Mouse (Mus musculus) hindbrain, embryonic 15.5 days (tissue): ENCODE measurements at regions not wholly inside any gene's neighbourhood (a gene's known extent, or its start where the extent isn't known, plus 50 kb on each side); places are given as distances from the start of the nearest gene placed in this dataset.
"Not testable (repeated sequence)": the region's sequence is repeated elsewhere in the genome, so short reads cannot be mapped to it uniquely, and the experiment has no call there.

Experiments
- ATAC-seq: fragments of 200-750 bp; cut with Nextera tagmentation; 2 replicates; pipeline ENCODE4 v1.8.0; 2017; ENCODE audit warnings: low read depth, moderate number of reproducible peaks, moderate TSS enrichment; ENCODE audit not compliant: low FRiP score
- H3K27ac ChIP-seq: fragments of 300-500 bp; sonication (generic); replicated peaks from 2 replicates; pipeline ENCODE4 v1.5.1; 2015; ENCODE audit warnings: mild to moderate bottlenecking, inconsistent platforms
- H3K27me3 ChIP-seq: fragments of 300-500 bp; sonication (generic); 2 replicates; pipeline ENCODE4 v1.6.1; 2015; ENCODE audit warnings: control low read depth, inconsistent platforms
- H3K36me3 ChIP-seq: fragments of 300-500 bp; sonication (generic); 2 replicates; pipeline ENCODE4 v1.6.1; 2015; ENCODE audit warnings: control low read depth, inconsistent platforms
- H3K4me1 ChIP-seq: fragments of 300-500 bp; sonication (generic); replicated peaks from 2 replicates; pipeline ENCODE4 v1.6.1; 2015; ENCODE audit warnings: control low read depth, inconsistent platforms
- H3K4me2 ChIP-seq: fragments of 300-500 bp; sonication (generic); 2 replicates; pipeline ENCODE4 v1.6.1; 2015; ENCODE audit warnings: moderate library complexity, mild to moderate bottlenecking, inconsistent platforms
- H3K4me3 ChIP-seq: fragments of 300-500 bp; sonication (generic); 2 replicates; pipeline ENCODE4 v1.5.1; 2015; ENCODE audit warnings: mild to moderate bottlenecking, inconsistent platforms
- H3K9ac ChIP-seq: fragments of 300-500 bp; sonication (generic); 2 replicates; pipeline ENCODE4 v1.6.1; 2015; ENCODE audit warnings: inconsistent platforms
- H3K9me3 ChIP-seq: fragments of 300-500 bp; sonication (generic); 2 replicates; pipeline ENCODE4 v1.6.1; 2016; ENCODE audit warnings: control low read depth, inconsistent platforms
- WGBS: fragments of 180-500 bp; shearing (Covaris S2); methylation state at CpG from one replicate; pipeline ENCODE4 v1.1.7; 2015; 5-methylcytosine and 5-hydroxymethylcytosine counted together

DNA sequence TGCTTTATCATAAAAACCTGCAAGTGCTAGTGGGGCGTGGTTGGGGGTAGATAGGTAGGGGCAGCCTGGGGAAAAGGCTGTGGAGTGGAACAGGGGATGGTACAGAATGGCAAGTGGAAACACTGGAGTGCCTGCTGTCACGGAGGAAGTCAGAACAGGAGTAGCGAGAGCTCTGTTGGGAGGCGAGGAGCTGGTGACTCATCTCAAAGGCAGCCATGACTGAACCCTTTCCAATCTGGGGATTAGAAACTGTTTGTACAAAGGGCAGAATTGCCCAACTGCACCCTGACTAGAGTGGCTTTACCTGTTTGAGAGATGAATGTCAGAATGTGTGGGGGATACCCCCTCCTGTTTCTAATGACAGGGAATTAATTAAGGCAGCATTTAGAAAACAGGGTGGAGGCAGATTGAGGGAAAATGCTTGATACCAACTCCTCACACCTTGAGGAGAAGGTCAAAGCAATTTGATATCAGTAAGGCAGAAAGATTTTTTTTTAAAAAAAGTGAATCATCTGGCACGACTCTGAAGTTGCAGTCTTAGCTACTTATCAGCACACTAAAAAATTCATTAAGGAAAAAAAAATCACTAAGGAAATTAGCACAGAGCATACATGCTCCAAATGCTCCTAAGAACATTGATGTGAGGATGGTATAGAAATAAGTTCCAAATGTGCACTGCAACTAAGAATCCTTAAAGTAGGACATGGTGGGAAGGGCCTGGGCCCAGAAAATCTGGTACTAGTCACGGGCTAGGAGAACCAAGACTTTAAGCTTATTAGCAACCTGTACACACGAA, 54.7 kb upstream of the Usp25 start:
- no peaks in the 10 kb centered on the region for H3K27me3 ChIP-seq
- no peak overlapping the region for H3K4me3 ChIP-seq
- ATAC-seq: no peak
- no peak overlapping the region for H3K27ac ChIP-seq
- H3K36me3 ChIP-seq: no peaks in the 10 kb centered on the region
- H3K4me1 ChIP-seq: no peaks in the 10 kb centered on the region
- WGBS: 81% methylated on average over 7 of the region's 7 CpGs
- no peak overlapping the region for H3K9ac ChIP-seq
- no peaks in the 10 kb centered on the region for H3K9me3 ChIP-seq
- H3K4me2 ChIP-seq: no peak overlapping the region

DNA sequence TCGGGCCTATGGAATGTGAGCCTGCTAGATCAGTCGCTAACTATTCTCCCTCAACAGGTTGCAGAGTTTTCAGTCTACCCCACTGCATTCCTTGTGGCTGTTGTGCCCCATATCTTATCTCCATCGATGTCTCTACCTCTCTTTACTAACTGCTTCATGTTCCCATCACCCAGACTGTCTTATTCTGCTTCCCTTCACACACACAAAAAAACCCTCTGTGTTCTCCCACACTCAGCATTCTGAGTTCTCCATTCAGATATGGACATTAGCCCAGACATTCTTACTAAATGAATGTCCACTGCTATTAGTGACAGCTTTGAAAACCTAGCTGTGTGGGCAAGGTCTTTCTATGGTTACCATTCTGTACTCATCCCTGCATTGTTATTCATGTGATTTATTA, 56.0 kb upstream of the Usp25 start:
- Histone ChIP-seq H3K4me3 (no peak overlapping the region), H3K9ac (no peak overlapping the region), H3K4me2 (no peak overlapping the region), H3K27ac (no peak overlapping the region), H3K4me1 (no peaks in the 10 kb centered on the region), H3K9me3 (no peaks in the 10 kb centered on the region), H3K27me3 (no peaks in the 10 kb centered on the region), H3K36me3 (no peaks in the 10 kb centered on the region)
- WGBS: 59% methylated on average over 3 of the region's 3 CpGs
- ATAC-seq: no peak

DNA sequence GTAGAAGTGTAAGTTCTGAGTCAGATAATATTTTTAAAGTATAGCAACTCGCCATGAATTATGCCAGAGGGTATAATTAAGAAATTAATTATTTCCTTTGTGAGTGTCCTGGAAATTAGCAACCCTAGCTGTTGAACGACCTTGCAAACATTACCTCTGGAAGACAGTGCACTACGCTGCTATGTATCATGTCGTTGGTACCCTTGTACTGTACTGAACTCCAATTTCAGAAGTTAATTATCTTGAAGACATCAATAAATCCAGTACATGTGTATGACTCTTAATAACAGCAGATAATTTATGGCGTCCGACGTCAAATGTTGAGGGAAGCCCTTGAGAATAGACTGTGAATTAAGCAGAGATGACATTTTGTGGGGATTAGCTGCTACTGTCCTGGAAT, 56.4 kb upstream of the Usp25 start:
- Histone ChIP-seq H3K4me1 (no peaks in the 10 kb centered on the region), H3K36me3 (no peaks in the 10 kb centered on the region), H3K27ac (no peak overlapping the region), H3K4me2 (no peak overlapping the region), H3K27me3 (no peaks in the 10 kb centered on the region), H3K4me3 (no peak overlapping the region), H3K9me3 (no peaks in the 10 kb centered on the region), H3K9ac (no peak overlapping the region)
- ATAC-seq: no peak
- 74% methylated on average over 7 of the region's 7 CpGs for whole genome bisulfite sequencing

DNA sequence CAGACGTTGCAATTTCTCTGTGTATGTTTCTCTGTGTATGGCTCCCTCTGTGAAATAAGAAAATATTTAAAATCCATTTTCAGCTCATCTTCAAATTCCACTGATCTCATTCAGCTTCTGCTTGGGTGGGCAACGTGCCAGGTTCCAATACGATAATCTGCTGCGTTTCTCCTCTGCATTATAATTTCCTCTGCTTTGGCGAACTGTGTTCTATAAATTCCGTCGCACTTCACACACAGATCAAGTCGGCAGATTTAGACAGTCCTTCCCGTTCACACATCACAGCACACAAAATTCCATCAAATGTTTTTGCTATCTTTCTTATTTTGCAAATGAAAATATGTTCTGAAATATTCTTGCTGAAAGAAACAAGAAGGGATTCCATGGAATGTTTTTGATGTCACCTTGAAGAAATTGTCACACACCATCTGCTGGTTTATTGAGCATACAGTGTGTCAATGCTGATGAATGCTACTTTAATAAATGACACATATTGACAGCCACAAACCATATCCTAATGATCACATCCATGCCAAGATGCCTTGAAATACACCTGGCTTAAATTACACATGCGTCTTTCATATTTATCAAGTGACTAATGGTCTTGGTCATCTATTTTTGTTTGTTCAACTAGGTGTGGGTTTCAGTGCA, 62.5 kb upstream of the Usp25 start:
- ATAC-seq: no peak
- Histone ChIP-seq H3K27ac (no peak overlapping the region), H3K27me3 (no peaks in the 10 kb centered on the region), H3K9me3 (no peaks in the 10 kb centered on the region), H3K9ac (no peak overlapping the region), H3K4me1 (no peaks in the 10 kb centered on the region), H3K4me3 (no peak overlapping the region), H3K4me2 (no peak overlapping the region), H3K36me3 (no peaks in the 10 kb centered on the region)
- WGBS: 57% methylated on average over 10 of the region's 10 CpGs

DNA sequence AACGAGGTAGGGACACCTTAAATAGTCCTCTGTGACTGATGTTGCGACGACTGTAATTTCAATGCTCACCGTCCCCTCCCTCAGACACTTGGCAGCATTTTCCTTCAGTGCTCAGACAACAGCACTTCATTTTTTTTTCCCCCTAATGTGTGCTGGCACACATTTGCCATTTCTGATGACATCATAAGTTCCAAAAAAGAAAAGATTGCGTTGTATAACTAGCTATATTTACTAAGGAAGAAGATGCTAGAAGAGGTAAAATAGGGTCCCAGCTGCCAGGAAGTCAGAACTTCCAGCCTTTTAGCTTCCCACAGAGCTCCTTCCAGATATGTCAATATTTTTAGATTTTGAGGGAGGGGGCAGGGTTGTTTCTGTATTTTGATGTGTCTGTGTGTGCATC, 66.5 kb upstream of the Usp25 start:
- WGBS: 65% methylated on average over 5 of the region's 5 CpGs
- no peak overlapping the region for H3K4me3 ChIP-seq
- no peak overlapping the region for H3K27ac ChIP-seq
- no peak overlapping the region for H3K4me2 ChIP-seq
- no peaks in the 10 kb centered on the region for H3K4me1 ChIP-seq
- H3K9me3 ChIP-seq: no peaks in the 10 kb centered on the region
- no peak for ATAC-seq
- no peak overlapping the region for H3K9ac ChIP-seq
- no peaks in the 10 kb centered on the region for H3K36me3 ChIP-seq
- H3K27me3 ChIP-seq: no peaks in the 10 kb centered on the region

DNA sequence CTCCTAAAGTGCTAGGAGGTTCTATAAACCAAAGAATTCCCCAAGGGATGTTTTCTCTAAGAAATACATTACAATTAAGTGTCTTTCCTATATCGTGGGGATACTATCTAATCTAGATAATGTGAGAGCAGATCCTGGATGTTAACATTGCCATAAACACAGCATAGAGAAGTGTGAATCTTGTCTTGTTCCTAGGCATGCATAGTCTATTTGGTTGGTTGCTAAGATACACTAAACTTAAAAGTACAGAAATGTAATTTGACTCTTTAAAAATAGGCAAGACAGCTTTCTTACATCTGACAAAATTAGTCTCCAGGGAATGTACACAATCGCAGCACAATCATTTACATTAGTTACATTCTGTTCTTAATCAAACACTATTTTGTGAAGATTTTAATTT, 75.4 kb upstream of the Usp25 start:
- 69% methylated on average over 2 of the region's 2 CpGs for WGBS
- Histone ChIP-seq H3K9me3 (no peaks in the 10 kb centered on the region), H3K9ac (no peak overlapping the region), H3K4me3 (no peak overlapping the region), H3K36me3 (no peaks in the 10 kb centered on the region), H3K4me2 (no peak overlapping the region), H3K27ac (no peak overlapping the region), H3K27me3 (no peaks in the 10 kb centered on the region), H3K4me1 (no peaks in the 10 kb centered on the region)
- no peak for ATAC-seq

DNA sequence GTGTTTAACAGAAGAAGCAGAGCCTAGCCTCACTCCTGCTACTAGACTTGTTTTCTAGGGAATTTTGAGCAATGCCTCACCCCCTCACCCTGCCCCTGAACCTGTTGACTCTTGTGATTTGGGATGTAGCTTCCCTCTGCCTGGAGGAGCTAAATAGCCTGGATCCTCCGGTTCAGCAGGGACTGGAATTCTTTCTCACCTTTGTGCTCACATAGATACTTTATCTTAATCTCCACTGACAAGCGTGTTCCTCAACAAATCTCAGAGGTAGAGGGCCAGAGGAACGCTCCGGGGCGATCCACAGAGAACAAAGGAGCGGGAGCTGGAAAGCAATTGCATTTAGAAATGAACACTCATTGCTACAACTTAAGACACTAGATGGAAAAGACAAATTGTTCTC, 85.6 kb upstream of the Usp25 start:
- H3K4me1 ChIP-seq: no peaks in the 10 kb centered on the region
- 75% methylated on average over 6 of the region's 6 CpGs for WGBS
- H3K9ac ChIP-seq: no peak overlapping the region
- no peaks in the 10 kb centered on the region for H3K27me3 ChIP-seq
- no peaks in the 10 kb centered on the region for H3K9me3 ChIP-seq
- no peak overlapping the region for H3K4me3 ChIP-seq
- H3K36me3 ChIP-seq: no peaks in the 10 kb centered on the region
- H3K27ac ChIP-seq: no peak overlapping the region
- no peak overlapping the region for H3K4me2 ChIP-seq
- ATAC-seq: no peak

DNA sequence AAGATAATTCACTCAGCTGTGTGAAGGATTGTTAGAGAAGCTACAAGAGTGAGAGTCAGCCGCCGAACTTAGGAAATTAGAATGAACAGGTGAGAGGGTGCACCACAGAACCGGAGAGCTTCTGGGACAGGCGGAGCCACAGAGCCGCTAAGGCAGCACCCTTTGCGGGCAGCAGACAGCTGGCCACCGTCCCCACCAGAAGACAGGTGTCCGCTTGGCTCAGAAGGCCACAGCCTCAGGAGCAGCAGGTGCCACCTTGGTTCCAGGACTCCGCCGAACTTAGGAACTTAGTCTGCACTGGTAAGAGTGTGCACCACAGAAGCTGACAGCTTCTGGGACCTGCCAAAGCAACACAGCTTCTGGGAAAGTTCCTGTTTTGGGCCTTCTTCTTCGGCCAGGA, 93.4 kb upstream of the Usp25 start:
- not testable (repeated sequence) for H3K4me1 ChIP-seq, H3K27ac ChIP-seq, H3K4me3 ChIP-seq, H3K36me3 ChIP-seq, H3K9ac ChIP-seq, H3K27me3 ChIP-seq, H3K9me3 ChIP-seq, H3K4me2 ChIP-seq, ATAC-seq
- WGBS: 96% methylated on average over 11 of the region's 11 CpGs

DNA sequence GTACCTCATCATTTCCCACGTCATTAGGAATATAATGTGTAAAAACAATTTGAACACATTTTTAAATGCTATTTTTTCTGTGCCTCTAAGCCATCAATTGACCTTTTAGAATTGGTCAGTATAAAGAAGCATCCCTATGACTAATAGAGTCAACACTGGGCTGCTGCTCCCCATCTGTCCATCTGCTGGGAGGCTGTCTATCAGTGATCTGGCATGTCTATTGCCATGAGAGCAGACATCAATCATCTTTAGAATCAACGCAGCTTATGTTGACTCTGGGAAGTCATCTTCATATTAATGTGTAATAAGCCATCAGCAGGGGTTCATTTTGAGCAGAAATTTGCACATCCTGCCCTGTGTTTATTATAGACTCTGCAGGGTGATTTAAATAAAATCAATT, 94.9 kb upstream of the Usp25 start:
- 52% methylated on average over 2 of the region's 2 CpGs for WGBS
- no peaks in the 10 kb centered on the region for H3K36me3 ChIP-seq
- ATAC-seq: no peak
- H3K27me3 ChIP-seq: no peaks in the 10 kb centered on the region
- H3K4me2 ChIP-seq: no peak overlapping the region
- H3K27ac ChIP-seq: no peak overlapping the region
- no peak overlapping the region for H3K9ac ChIP-seq
- H3K4me1 ChIP-seq: no peaks in the 10 kb centered on the region
- H3K4me3 ChIP-seq: no peak overlapping the region
- no peaks in the 10 kb centered on the region for H3K9me3 ChIP-seq

DNA sequence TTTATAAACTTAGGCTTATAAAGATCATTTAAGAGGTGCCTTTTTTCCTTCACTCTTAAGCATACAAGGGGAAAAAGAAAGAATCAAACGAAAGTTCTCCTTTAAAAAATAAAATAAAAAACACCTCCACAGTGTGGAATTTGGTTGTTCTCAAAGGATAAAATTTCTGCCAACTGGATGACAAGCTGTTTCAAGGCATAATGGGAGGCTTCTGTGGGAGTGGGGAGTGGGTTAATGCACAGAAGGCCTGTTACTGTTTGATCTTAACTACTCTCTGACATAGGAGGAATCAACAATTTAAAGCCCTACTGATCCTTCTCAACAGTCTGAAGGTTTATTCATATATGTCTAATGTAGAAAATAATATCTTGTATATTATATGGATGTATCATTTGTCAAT, 99.2 kb upstream of the Usp25 start:
- H3K27ac ChIP-seq: no peak overlapping the region
- no peak overlapping the region for H3K4me2 ChIP-seq
- 67% methylated on average over 1 of the region's 1 CpGs for WGBS
- H3K9ac ChIP-seq: no peak overlapping the region
- H3K27me3 ChIP-seq: no peaks in the 10 kb centered on the region
- no peak for ATAC-seq
- H3K4me1 ChIP-seq: no peaks in the 10 kb centered on the region
- H3K9me3 ChIP-seq: no peaks in the 10 kb centered on the region
- no peaks in the 10 kb centered on the region for H3K36me3 ChIP-seq
- no peak overlapping the region for H3K4me3 ChIP-seq

DNA sequence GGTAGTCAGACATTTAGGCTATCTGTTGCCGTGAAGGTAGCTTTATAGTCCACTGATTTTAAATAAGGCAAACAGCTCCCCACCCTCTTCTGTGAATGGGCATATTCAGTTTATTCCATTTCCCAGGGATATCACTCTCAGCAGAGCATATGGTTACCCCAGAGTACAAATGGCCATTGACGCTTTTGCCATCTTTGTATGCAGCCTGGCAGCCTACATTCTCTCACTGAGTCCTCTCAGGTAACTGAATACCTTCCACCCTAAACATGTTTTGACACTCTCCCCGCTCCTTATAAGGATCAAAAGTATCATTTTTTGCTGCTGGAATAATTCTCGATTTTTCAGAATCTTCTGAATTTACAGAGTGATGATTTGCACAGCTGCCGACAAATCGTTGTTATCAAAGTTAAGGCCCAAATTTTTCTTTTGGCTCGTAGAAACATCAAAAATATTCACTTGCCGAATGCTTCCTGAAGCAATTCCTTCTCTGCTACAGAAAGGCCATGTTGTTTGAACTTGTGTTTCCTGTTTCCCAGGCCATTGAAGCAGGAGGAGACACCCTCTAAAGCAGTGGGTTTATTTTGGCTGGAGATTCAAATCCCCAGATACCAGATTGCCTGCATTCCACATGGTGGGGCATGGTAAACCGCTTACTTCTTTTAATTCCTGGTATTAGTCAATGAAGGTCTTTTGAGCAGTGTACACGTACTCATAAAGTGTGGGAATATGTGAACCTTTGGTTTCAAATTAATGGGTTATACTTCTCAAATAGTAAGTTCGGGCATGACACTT, 108.1 kb upstream of the Usp25 start:
- Histone ChIP-seq H3K4me2 (no peak overlapping the region), H3K36me3 (no peaks in the 10 kb centered on the region), H3K4me3 (no peak overlapping the region), H3K27me3 (no peaks in the 10 kb centered on the region), H3K27ac (no peak overlapping the region), H3K4me1 (no peaks in the 10 kb centered on the region), H3K9ac (no peak overlapping the region), H3K9me3 (no peaks in the 10 kb centered on the region)
- 86% methylated on average over 11 of the region's 11 CpGs for WGBS
- no peak for ATAC-seq

DNA sequence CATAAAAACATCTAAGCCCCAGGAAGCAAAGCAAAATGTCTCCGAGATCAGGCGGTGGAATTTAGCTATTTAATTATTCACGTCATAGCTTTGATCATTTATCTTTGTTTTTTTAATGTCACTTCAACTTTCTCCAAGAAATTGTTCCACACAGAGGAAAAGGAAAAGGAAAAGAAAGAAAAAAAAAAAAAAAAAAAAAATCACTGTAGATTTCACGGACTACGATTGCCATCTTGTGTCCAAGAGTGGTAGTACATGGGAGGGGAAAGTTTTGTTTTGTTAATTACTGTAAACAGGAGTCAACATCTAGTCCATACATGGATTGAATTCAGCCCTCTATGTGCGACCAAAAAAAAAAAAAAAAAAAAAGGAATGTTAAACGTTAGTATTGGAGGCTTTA, 114.4 kb upstream of the Usp25 start:
- Histone ChIP-seq H3K4me1 (0 out of 2 replicates have a peak, but pooled peaks cover 6% of the 10 kb centered on the region), H3K27ac (no peak overlapping the region), H3K9ac (no peak overlapping the region), H3K4me2 (no peak overlapping the region), H3K9me3 (no peaks in the 10 kb centered on the region), H3K4me3 (no peak overlapping the region), H3K27me3 (no peaks in the 10 kb centered on the region), H3K36me3 (no peaks in the 10 kb centered on the region)
- no peak for ATAC-seq
- 20% methylated on average over 7 of the region's 7 CpGs for WGBS
